8 mouse cellular contexts compared by ENCODE assay signal in genomic region chr19:5803881-5804279, GRCm38 (mm10). TPM values are rescaled to one million over a fixed set of nuclear protein-coding genes. Genes with fewer than 3 reads are reported as not detected.
DNase-seq lines count a peak whose midpoint lies in the region; ATAC-seq and TF ChIP-seq lines count a peak whose summit lies in the region.

No protein-coding gene starts in this region.

- H3K4me2 ChIP-seq in kidney, embryonic 14.5 days (replicated peaks; ENCODE audit: low read depth, low read length): peak overlapping the region; percentile 47
- peak overlapping the region; percentile 66 for H3K4me2 ChIP-seq in hindbrain, embryonic 14.5 days (replicated peaks)
- peak overlapping the region; percentile 88 for H3K4me2 ChIP-seq in midbrain, embryonic 15.5 days

- TF ChIP-seq POLR2A in bone marrow, adult 2 months (IDR thresholded peaks at IDR 0.05; ENCODE audit: borderline replicate concordance, control insufficient read depth, low read depth, low read length): no peak

- no peaks in the 10 kb centered on the region for H3K27me3 ChIP-seq in kidney, embryonic 14.5 days (ENCODE audit: control insufficient read depth, insufficient read depth, low read length)
- H3K27me3 ChIP-seq in hindbrain, embryonic 14.5 days (ENCODE audit: control insufficient read depth, insufficient read depth, low read length): no peaks in the 10 kb centered on the region
- H3K27me3 ChIP-seq in midbrain, embryonic 15.5 days (replicated peaks): no peaks in the 10 kb centered on the region

- DNase-seq in kidney, adult 9 months: no peak
- no peak for DNase-seq in hindbrain, embryonic 14.5 days (ENCODE audit: low spot score)
- no peak for DNase-seq in adrenal gland, postnatal 36 days
- DNase-seq in cerebellum, adult 18-20 months: no peak
- no peak for DNase-seq in layer of hippocampus, postnatal 14 days (ENCODE audit: low spot score in 2 of 2)

- 0 out of 2 replicates have a peak, but pooled peaks have one; percentile 8 for ATAC-seq in kidney, embryonic 14.5 days (ENCODE audit: low FRiP score, low TSS enrichment)
- ATAC-seq in hindbrain, embryonic 14.5 days (ENCODE audit: low FRiP score): 0 out of 2 replicates have a peak, but pooled peaks have one; percentile 1
- peak; percentile 37 for ATAC-seq in midbrain, embryonic 15.5 days (replicated peaks)

- peak overlapping the region; percentile 98 for H3K27ac ChIP-seq in kidney, embryonic 14.5 days (ENCODE audit: low read depth, low read length)
- peak overlapping the region; percentile 100 for H3K27ac ChIP-seq in bone marrow, adult 2 months (ENCODE audit: control insufficient read depth, insufficient read depth, low read depth, low read length, poor library complexity)
- peak overlapping the region; percentile 100 for H3K27ac ChIP-seq in hindbrain, embryonic 14.5 days
- peak overlapping the region; percentile 100 for H3K27ac ChIP-seq in midbrain, embryonic 15.5 days

- H3K36me3 ChIP-seq in kidney, embryonic 14.5 days (ENCODE audit: control insufficient read depth, insufficient read depth, low read length): peaks cover 6% of the 10 kb centered on the region
- no peaks in the 10 kb centered on the region for H3K36me3 ChIP-seq in hindbrain, embryonic 14.5 days (replicated peaks; ENCODE audit: control insufficient read depth, insufficient read depth)
- H3K36me3 ChIP-seq in midbrain, embryonic 15.5 days (replicated peaks): no peaks in the 10 kb centered on the region

- H3K4me3 ChIP-seq in kidney, embryonic 14.5 days (ENCODE audit: low read length): peak overlapping the region; percentile 18
- peak overlapping the region; percentile 47 for H3K4me3 ChIP-seq in bone marrow, adult 2 months (replicated peaks; ENCODE audit: control insufficient read depth, low read depth, low read length)
- H3K4me3 ChIP-seq in hindbrain, embryonic 14.5 days (replicated peaks; ENCODE audit: low read length): peak overlapping the region; percentile 95
- H3K4me3 ChIP-seq in midbrain, embryonic 15.5 days: peak overlapping the region; percentile 80

- H3K4me1 ChIP-seq in kidney, embryonic 14.5 days (ENCODE audit: control insufficient read depth, insufficient read depth, low read length): peaks cover 32% of the 10 kb centered on the region
- peaks cover 4% of the 10 kb centered on the region for H3K4me1 ChIP-seq in bone marrow, adult 2 months (ENCODE audit: control insufficient read depth, insufficient read depth, low read length)
- peaks cover 33% of the 10 kb centered on the region for H3K4me1 ChIP-seq in hindbrain, embryonic 14.5 days (replicated peaks; ENCODE audit: control insufficient read depth, insufficient read depth, low read length)
- peaks cover 27% of the 10 kb centered on the region for H3K4me1 ChIP-seq in midbrain, embryonic 15.5 days

- no peaks in the 10 kb centered on the region for H3K9me3 ChIP-seq in kidney, embryonic 14.5 days (ENCODE audit: control insufficient read depth, low read length)
- no peaks in the 10 kb centered on the region for H3K9me3 ChIP-seq in hindbrain, embryonic 14.5 days (ENCODE audit: control insufficient read depth, low read length)
- H3K9me3 ChIP-seq in midbrain, embryonic 15.5 days: no peaks in the 10 kb centered on the region

- H3K9ac ChIP-seq in kidney, embryonic 14.5 days (ENCODE audit: low read depth, low read length): peak overlapping the region; percentile 61
- peak overlapping the region; percentile 99 for H3K9ac ChIP-seq in hindbrain, embryonic 14.5 days
- peak overlapping the region; percentile 51 for H3K9ac ChIP-seq in midbrain, embryonic 15.5 days

- no peak for TF ChIP-seq CTCF in bone marrow, adult 2 months (IDR thresholded peaks at IDR 0.05; ENCODE audit: control insufficient read depth, insufficient read depth, low read length)

- 1% methylated on average over 16 of the region's 16 CpGs for WGBS in kidney, embryonic 14.5 days
- 3% methylated on average over 16 of the region's 16 CpGs for WGBS in bone marrow, adult 2 months
- under 1% methylated on average over 16 of the region's 16 CpGs for WGBS in hindbrain, embryonic 14.5 days
- WGBS in midbrain, embryonic 15.5 days: under 1% methylated on average over 16 of the region's 16 CpGs

RNA-seq across cellular contexts. Expression of gene Scyl1, which starts 32.7 kb away (rescaled TPM):
- 54.7 and 73.5 TPM in 2 replicates for polyA plus RNA-seq in kidney, embryonic 14.5 days (2014; fragmentation: Nextera tagmentation; extraction: Ambion mirVana)
- polyA plus RNA-seq in bone marrow, adult 2 months (2011; ENCODE audit: insufficient read depth, insufficient read length, low replicate concordance, missing spikeins): 26.8 and 38.8 TPM in 2 replicates
- polyA plus RNA-seq in hindbrain, embryonic 14.5 days (2014; fragmentation: Nextera tagmentation; extraction: Ambion mirVana): 73.5 and 76.7 TPM in 2 replicates
- 87.6 and 94.7 TPM in 2 replicates for polyA plus RNA-seq in midbrain, embryonic 15.5 days (2015; fragmentation: Nextera tagmentation; extraction: Ambion mirVana)
- 100 to 1,000 TPM; 103 to 107 TPM for total RNA-seq in adrenal gland, postnatal 36 days (2021)
- 10 to 100 TPM; 73.6 to 75.1 TPM for total RNA-seq in layer of hippocampus, postnatal 14 days (2021)

Comparison
In these comparisons a context has a peak if more than half of its experiments do, and no peak if none do; other contexts are left out.
1. H3K4me3 ChIP-seq: peak in every context shown above with its lines; median percentile 95 in hindbrain, embryonic 14.5 days; 80 in midbrain, embryonic 15.5 days; 47 in bone marrow, adult 2 months; 18 in kidney, embryonic 14.5 days.